Mouse (Mus musculus): ENCODE results near the gene 2310007B03Rik. TPM values are rescaled to one million over a fixed set of nuclear protein-coding genes. Genes with fewer than 3 reads are reported as not detected.
A peak's percentile ranks its signal among the peaks of the same experiment; 100 is the strongest.
"Not testable (repeated sequence)": the region's sequence is repeated elsewhere in the genome, so short reads cannot be mapped to it uniquely, and the experiment has no call there.

2310007B03Rik gene
- polyA plus RNA-seq (2016; fragmentation: Nextera tagmentation; extraction: Ambion mirVana), result 0.74 and 1.4 TPM in 2 replicates

- H3K4me3 ChIP-seq, result no peak within 1 kb of the TSS
- H3K36me3 ChIP-seq, result no peaks in the 10 kb centered on the region
- no peaks in the 10 kb centered on the region for H3K27me3 ChIP-seq (ENCODE audit: low read depth, poor library complexity, severe bottlenecking)
- WGBS, result 66% methylated on average over 8 of the region's 8 CpGs
- DNase-seq (ENCODE audit: low spot score), result no peak
- H3K9me3 ChIP-seq (replicated peaks), result no peaks in the 10 kb centered on the region
- H3K4me1 ChIP-seq, result peaks cover 7% of the 10 kb centered on the region; the same call in 1 of the 2 replicates
- peak within 1 kb of the TSS; percentile 56; the same call in 1 of the 2 replicates for H3K27ac ChIP-seq
Measured at GRCm38 (mm10) chr1:93160501-93161133, at the start of gene 2310007B03Rik. Gene 2310007B03Rik (minus strand): TSS chr1:93160948.

GRCm38 (mm10) chr1:93210213-93210641 is 49.5 kb upstream of the 2310007B03Rik start:
- H3K4me3 ChIP-seq, result no peak overlapping the region
- H3K27ac ChIP-seq, result peak overlapping the region; percentile 81
- WGBS, result 48% methylated on average over 9 of the region's 9 CpGs
- H3K27me3 ChIP-seq (ENCODE audit: low read depth, poor library complexity, severe bottlenecking), result no peaks in the 10 kb centered on the region
- peak; percentile 39 for DNase-seq (ENCODE audit: low spot score)
- H3K36me3 ChIP-seq, result no peaks in the 10 kb centered on the region
- H3K9me3 ChIP-seq (replicated peaks), result no peaks in the 10 kb centered on the region
- H3K4me1 ChIP-seq, result peaks cover 88% of the 10 kb centered on the region

GRCm38 (mm10) chr1:93207536-93208064 is 46.9 kb upstream of the 2310007B03Rik start:
- no peak for DNase-seq (ENCODE audit: low spot score)
- H3K4me1 ChIP-seq, result peaks cover 70% of the 10 kb centered on the region
- H3K27ac ChIP-seq, result peak overlapping the region; percentile 58; the same call in 1 of the 2 replicates
- no peak overlapping the region for H3K4me3 ChIP-seq
- 93% methylated on average over 4 of the region's 4 CpGs for WGBS
- H3K27me3 ChIP-seq (ENCODE audit: low read depth, poor library complexity, severe bottlenecking), result no peaks in the 10 kb centered on the region
- no peaks in the 10 kb centered on the region for H3K36me3 ChIP-seq
- H3K9me3 ChIP-seq (replicated peaks), result no peaks in the 10 kb centered on the region

- 64% methylated on average over 12 of the region's 12 CpGs for WGBS
- no peaks in the 10 kb centered on the region for H3K9me3 ChIP-seq (replicated peaks)
- H3K27me3 ChIP-seq (ENCODE audit: low read depth, poor library complexity, severe bottlenecking), result no peaks in the 10 kb centered on the region
- peaks cover 60% of the 10 kb centered on the region for H3K4me1 ChIP-seq
- DNase-seq (ENCODE audit: low spot score), result no peak
- no peaks in the 10 kb centered on the region for H3K36me3 ChIP-seq
- H3K4me3 ChIP-seq, result no peak overlapping the region
- peak overlapping the region; percentile 63 for H3K27ac ChIP-seq
Measured at GRCm38 (mm10) chr1:93206277-93206970, 45.7 kb upstream of the 2310007B03Rik start.

- Histone ChIP-seq H3K9me3 (replicated peaks) (peaks cover 2% of the 10 kb centered on the region; the same call in 1 of the 2 replicates), H3K4me3 (no peak overlapping the region), H3K27ac (no peak overlapping the region), H3K36me3 (no peaks in the 10 kb centered on the region), H3K27me3 (ENCODE audit: low read depth, poor library complexity, severe bottlenecking) (no peaks in the 10 kb centered on the region), H3K4me1 (0 out of 2 replicates have a peak, but pooled peaks cover 7% of the 10 kb centered on the region)
- DNase-seq (ENCODE audit: low spot score), result no peak
- 86% methylated on average over 3 of the region's 3 CpGs for WGBS
Measured at GRCm38 (mm10) chr1:93197916-93198315, 37.2 kb upstream of the 2310007B03Rik start.

- H3K27ac ChIP-seq; H3K4me1 ChIP-seq; H3K36me3 ChIP-seq; H3K27me3 ChIP-seq (ENCODE audit: low read depth, poor library complexity, severe bottlenecking); H3K9me3 ChIP-seq (replicated peaks); H3K4me3 ChIP-seq; DNase-seq (ENCODE audit: low spot score): not testable (repeated sequence)
- whole genome bisulfite sequencing, result 92% methylated on average over 2 of the region's 2 CpGs
Measured at GRCm38 (mm10) chr1:93197454-93197853, 36.7 kb upstream of the 2310007B03Rik start.

- no peak overlapping the region for H3K27ac ChIP-seq
- no peak overlapping the region for H3K4me3 ChIP-seq
- no peak for DNase-seq (ENCODE audit: low spot score)
- peaks cover 15% of the 10 kb centered on the region for H3K27me3 ChIP-seq (ENCODE audit: low read depth, poor library complexity, severe bottlenecking)
- WGBS, result 88% methylated on average over 3 of the region's 3 CpGs
- peaks cover 22% of the 10 kb centered on the region for H3K4me1 ChIP-seq
- peaks cover 2% of the 10 kb centered on the region; the same call in 1 of the 2 replicates for H3K9me3 ChIP-seq (replicated peaks)
- H3K36me3 ChIP-seq, result no peaks in the 10 kb centered on the region
Measured at GRCm38 (mm10) chr1:93194961-93195360, 34.2 kb upstream of the 2310007B03Rik start.

GRCm38 (mm10) chr1:93190726-93191305 is 30.1 kb upstream of the 2310007B03Rik start:
- Histone ChIP-seq H3K4me1 (peaks cover 22% of the 10 kb centered on the region), H3K27ac (peak overlapping the region; percentile 56), H3K4me3 (peak overlapping the region; percentile 38), H3K36me3 (no peaks in the 10 kb centered on the region), H3K27me3 (ENCODE audit: low read depth, poor library complexity, severe bottlenecking) (peaks cover 32% of the 10 kb centered on the region), H3K9me3 (replicated peaks) (0 out of 2 replicates have a peak, but pooled peaks cover 2% of the 10 kb centered on the region)
- no peak for DNase-seq (ENCODE audit: low spot score)
- 9% methylated on average over 14 of the region's 17 CpGs for WGBS

- DNase-seq (ENCODE audit: low spot score), result no peak
- 0 out of 2 replicates have a peak overlapping the region, but pooled peaks have one; percentile 59 for H3K27ac ChIP-seq
- 83% methylated on average over 14 of the region's 14 CpGs for WGBS
- H3K4me3 ChIP-seq, result no peak overlapping the region
- no peaks in the 10 kb centered on the region for H3K9me3 ChIP-seq (replicated peaks)
- H3K27me3 ChIP-seq (ENCODE audit: low read depth, poor library complexity, severe bottlenecking), result peaks cover 9% of the 10 kb centered on the region
- peaks cover 21% of the 10 kb centered on the region for H3K4me1 ChIP-seq
- H3K36me3 ChIP-seq, result no peaks in the 10 kb centered on the region
Measured at GRCm38 (mm10) chr1:93184071-93184828, 23.5 kb upstream of the 2310007B03Rik start.

GRCm38 (mm10) chr1:93182281-93182680 is 21.5 kb upstream of the 2310007B03Rik start:
- 91% methylated on average over 7 of the region's 7 CpGs for WGBS
- Histone ChIP-seq H3K27ac (no peak overlapping the region), H3K9me3 (replicated peaks) (no peaks in the 10 kb centered on the region), H3K4me1 (peaks cover 38% of the 10 kb centered on the region), H3K4me3 (no peak overlapping the region), H3K27me3 (ENCODE audit: low read depth, poor library complexity, severe bottlenecking) (no peaks in the 10 kb centered on the region), H3K36me3 (no peaks in the 10 kb centered on the region)
- no peak for DNase-seq (ENCODE audit: low spot score)

GRCm38 (mm10) chr1:93176525-93177332 is 16.0 kb upstream of the 2310007B03Rik start:
- under 1% methylated on average over 44 of the region's 44 CpGs for WGBS
- Histone ChIP-seq H3K9me3 (replicated peaks) (no peaks in the 10 kb centered on the region), H3K4me1 (peaks cover 66% of the 10 kb centered on the region), H3K36me3 (no peaks in the 10 kb centered on the region), H3K27ac (peak overlapping the region; percentile 92), H3K4me3 (peak overlapping the region; percentile 49), H3K27me3 (ENCODE audit: low read depth, poor library complexity, severe bottlenecking) (peaks cover 11% of the 10 kb centered on the region; the same call in 1 of the 2 replicates)
- peak; percentile 95 for DNase-seq (ENCODE audit: low spot score)
